8 mouse cellular contexts compared by ENCODE assay signal in genomic region chrX:102070591-102071471, GRCm38 (mm10). TPM values are rescaled to one million over a fixed set of nuclear protein-coding genes. Genes with fewer than 3 reads are reported as not detected.
DNase-seq lines count a peak whose midpoint lies in the region; ATAC-seq and TF ChIP-seq lines count a peak whose summit lies in the region.

Gene Rtl5 (minus strand): TSS chrX:102071304.

- no peak for TF ChIP-seq CTCF in brain, embryonic 14.5 days (IDR thresholded peaks at IDR 0.05; ENCODE audit: borderline replicate concordance, extremely low read depth, insufficient read depth, insufficient read length)

- H3K4me2 ChIP-seq in forebrain, embryonic 12.5 days: peak within 1 kb of the TSS; percentile 62
- H3K4me2 ChIP-seq in heart, embryonic 16.5 days (ENCODE audit: low read depth, low read length): peak within 1 kb of the TSS; percentile 85
- H3K4me2 ChIP-seq in liver, embryonic 15.5 days: peak within 1 kb of the TSS; percentile 59
- peak within 1 kb of the TSS; percentile 65 for H3K4me2 ChIP-seq in neural tube, embryonic 12.5 days (replicated peaks)

- 0 out of 2 replicates have a peak, but pooled peaks have one; percentile 21 for TF ChIP-seq POLR2A in brain, embryonic 14.5 days (IDR thresholded peaks at IDR 0.05; ENCODE audit: borderline replicate concordance, extremely low read depth, insufficient read depth, insufficient read length, poor library complexity, severe bottlenecking)

- peak; percentile 1 to 17 for DNase-seq in CD8-positive naive resting alpha-beta T cell, adult 2 months (ENCODE audit: low read depth in 2 of 2, low spot score in 2 of 2)
- DNase-seq in brain, embryonic 14.5 days (ENCODE audit: low read depth): peak; percentile 97
- DNase-seq in kidney, postnatal 25 days: peak; percentile 77 to 89
- DNase-seq in testis, postnatal 14 days (ENCODE audit: low spot score): peak; percentile 59

- no peaks in the 10 kb centered on the region for H3K9me3 ChIP-seq in forebrain, embryonic 12.5 days
- no peaks in the 10 kb centered on the region for H3K9me3 ChIP-seq in heart, embryonic 16.5 days (replicated peaks; ENCODE audit: control insufficient read depth, low read length)
- no peaks in the 10 kb centered on the region for H3K9me3 ChIP-seq in liver, embryonic 15.5 days (replicated peaks)
- no peaks in the 10 kb centered on the region for H3K9me3 ChIP-seq in neural tube, embryonic 12.5 days

- no peaks in the 10 kb centered on the region for H3K36me3 ChIP-seq in forebrain, embryonic 12.5 days (replicated peaks)
- H3K36me3 ChIP-seq in heart, embryonic 16.5 days (ENCODE audit: control insufficient read depth, insufficient read depth): no peaks in the 10 kb centered on the region
- H3K36me3 ChIP-seq in liver, embryonic 15.5 days (replicated peaks): no peaks in the 10 kb centered on the region
- no peaks in the 10 kb centered on the region for H3K36me3 ChIP-seq in neural tube, embryonic 12.5 days

- peak within 1 kb of the TSS; percentile 88 for H3K27ac ChIP-seq in forebrain, embryonic 12.5 days
- peak within 1 kb of the TSS; percentile 73 for H3K27ac ChIP-seq in heart, embryonic 16.5 days (ENCODE audit: low read length)
- H3K27ac ChIP-seq in liver, embryonic 15.5 days (replicated peaks): no peak within 1 kb of the TSS
- H3K27ac ChIP-seq in neural tube, embryonic 12.5 days: no peak within 1 kb of the TSS

- H3K4me1 ChIP-seq in forebrain, embryonic 12.5 days: peaks cover 53% of the 10 kb centered on the region
- H3K4me1 ChIP-seq in heart, embryonic 16.5 days (ENCODE audit: control insufficient read depth, insufficient read depth, low read length): 0 out of 2 replicates have a peak, but pooled peaks cover 4% of the 10 kb centered on the region
- H3K4me1 ChIP-seq in liver, embryonic 15.5 days (replicated peaks): no peaks in the 10 kb centered on the region
- peaks cover 10% of the 10 kb centered on the region; the same call in 1 of the 2 replicates for H3K4me1 ChIP-seq in neural tube, embryonic 12.5 days

- peaks cover 29% of the 10 kb centered on the region; the same call in 1 of the 2 replicates for H3K27me3 ChIP-seq in forebrain, embryonic 12.5 days
- no peaks in the 10 kb centered on the region; the same call in 1 of the 2 replicates for H3K27me3 ChIP-seq in heart, embryonic 16.5 days (ENCODE audit: control insufficient read depth, insufficient read depth, low read length)
- peaks cover 43% of the 10 kb centered on the region for H3K27me3 ChIP-seq in liver, embryonic 15.5 days
- no peaks in the 10 kb centered on the region; the same call in 1 of the 2 replicates for H3K27me3 ChIP-seq in neural tube, embryonic 12.5 days (replicated peaks)

- peak within 1 kb of the TSS; percentile 56 for H3K9ac ChIP-seq in forebrain, embryonic 12.5 days
- H3K9ac ChIP-seq in heart, embryonic 16.5 days (ENCODE audit: low read length): peak within 1 kb of the TSS; percentile 73
- H3K9ac ChIP-seq in liver, embryonic 15.5 days: no peak within 1 kb of the TSS
- H3K9ac ChIP-seq in neural tube, embryonic 12.5 days: peak within 1 kb of the TSS; percentile 62

- H3K4me3 ChIP-seq in forebrain, embryonic 12.5 days (replicated peaks): peak within 1 kb of the TSS; percentile 55
- H3K4me3 ChIP-seq in heart, embryonic 16.5 days (ENCODE audit: low read length): peak within 1 kb of the TSS; percentile 59
- H3K4me3 ChIP-seq in liver, embryonic 15.5 days (replicated peaks): peak within 1 kb of the TSS; percentile 42
- peak within 1 kb of the TSS; percentile 50 for H3K4me3 ChIP-seq in neural tube, embryonic 12.5 days

- peak; percentile 95 for ATAC-seq in forebrain, embryonic 12.5 days (ENCODE audit: low FRiP score)
- ATAC-seq in heart, embryonic 16.5 days (replicated peaks; ENCODE audit: extremely low read depth, insufficient read depth, low FRiP score): peak; percentile 90
- peak; percentile 52; the same call in 1 of the 2 replicates for ATAC-seq in liver, embryonic 15.5 days (ENCODE audit: insufficient read depth)
- peak; percentile 90 for ATAC-seq in neural tube, embryonic 12.5 days (ENCODE audit: low FRiP score, low read depth)

- 19% methylated on average over 60 of the region's 61 CpGs for WGBS in forebrain, embryonic 12.5 days
- 14% methylated on average over 61 of the region's 61 CpGs for WGBS in heart, embryonic 16.5 days
- 15% methylated on average over 61 of the region's 61 CpGs for WGBS in liver, embryonic 15.5 days (ENCODE audit: insufficient replicate concordance)
- 18% methylated on average over 61 of the region's 61 CpGs for WGBS in neural tube, embryonic 12.5 days

RNA-seq across cellular contexts. Expression of gene Rtl5, which starts in this region (rescaled TPM):
- 64.7 and 82.5 TPM in 2 replicates for polyA plus RNA-seq in brain, embryonic 14.5 days (2012; rRNA removed)
- 9.3 and 10.2 TPM in 2 replicates for polyA plus RNA-seq in forebrain, embryonic 12.5 days (2016; fragmentation: Nextera tagmentation; extraction: Ambion mirVana)
- polyA plus RNA-seq in heart, embryonic 16.5 days (2015; fragmentation: Nextera tagmentation; extraction: Ambion mirVana): 0.42 and 1.5 TPM in 2 replicates
- polyA plus RNA-seq in liver, embryonic 15.5 days (2015; fragmentation: Nextera tagmentation; extraction: Ambion mirVana): 0.15 and 0.22 TPM in 2 replicates
- 4.3 and 5.1 TPM in 2 replicates for polyA plus RNA-seq in neural tube, embryonic 12.5 days (2016; fragmentation: Nextera tagmentation; extraction: Ambion mirVana)

Comparison
In these comparisons a context has a peak if more than half of its experiments do, and no peak if none do; other contexts are left out.
1. Peak in ATAC-seq, H3K4me3 ChIP-seq and H3K4me2 ChIP-seq in liver, embryonic 15.5 days; RNA of the gene not detected or under 1 TPM.
2. DNase-seq: peak in every context shown above with its lines; median percentile 97 in brain, embryonic 14.5 days; 83 in kidney, postnatal 25 days; 59 in testis, postnatal 14 days; 9 in CD8-positive naive resting alpha-beta T cell, adult 2 months.
3. H3K27ac ChIP-seq: peak in forebrain, embryonic 12.5 days (single experiment) and heart, embryonic 16.5 days (single experiment); none in liver, embryonic 15.5 days (single experiment) and neural tube, embryonic 12.5 days (single experiment).
4. Peak in every context shown above with its lines, with median percentiles within 50 percentile points of each other: ATAC-seq, H3K4me2 ChIP-seq and H3K4me3 ChIP-seq.